Mouse (Mus musculus): Measurements from ENCODE around the gene Grap2. TPM values are rescaled to one million over a fixed set of nuclear protein-coding genes. Genes with fewer than 3 reads are reported as not detected.

Grap2 gene
- polyA plus RNA-seq, 1 experiment from 2014 or later: 0.32 TPM

DNA sequence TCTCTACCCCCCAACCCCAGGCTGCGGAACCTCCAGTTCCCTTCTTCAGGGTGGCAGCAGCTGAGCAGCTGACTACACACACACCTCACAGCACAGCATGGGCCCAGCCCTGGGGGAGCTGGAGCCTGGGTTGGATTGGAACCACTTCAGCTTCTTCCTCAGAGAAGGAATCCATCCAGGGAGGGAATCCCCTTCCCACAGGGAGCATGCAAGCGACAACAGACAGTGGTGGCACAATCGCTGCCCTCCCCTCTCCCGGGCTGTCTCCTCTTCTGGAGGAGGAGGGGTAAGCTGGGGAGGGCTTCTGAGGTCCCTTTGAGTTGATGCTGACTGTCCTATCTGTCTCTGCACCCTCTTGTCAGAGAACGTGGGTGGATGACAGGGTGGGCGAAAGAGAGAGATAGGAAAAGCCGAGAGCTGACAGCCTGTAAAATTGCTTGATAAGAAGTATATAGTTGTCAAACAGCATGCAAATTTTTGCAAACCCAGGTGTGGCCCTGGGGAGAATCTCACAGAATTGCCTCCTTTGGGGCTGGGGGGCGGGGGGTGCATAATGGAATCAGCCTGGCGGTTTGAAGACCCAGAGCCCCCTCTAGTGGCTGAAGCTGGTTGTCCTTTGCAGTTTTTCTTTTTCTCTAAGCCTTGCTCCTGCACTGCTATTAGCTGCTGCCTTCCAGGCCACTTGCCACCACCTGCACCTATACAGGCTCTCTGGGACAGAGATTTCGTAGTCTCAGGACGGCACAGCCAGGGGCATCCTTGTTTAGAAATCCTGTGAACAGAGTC lies 121.9 kb downstream of the Grap2 start:
- H3K27ac ChIP-seq (ENCODE audit: low read depth, low read length): no peak overlapping the region
- peak; percentile 38; the same call in 1 of the 2 replicates for ATAC-seq (ENCODE audit: low read depth)
- 32% methylated on average over 11 of the region's 11 CpGs for WGBS

DNA sequence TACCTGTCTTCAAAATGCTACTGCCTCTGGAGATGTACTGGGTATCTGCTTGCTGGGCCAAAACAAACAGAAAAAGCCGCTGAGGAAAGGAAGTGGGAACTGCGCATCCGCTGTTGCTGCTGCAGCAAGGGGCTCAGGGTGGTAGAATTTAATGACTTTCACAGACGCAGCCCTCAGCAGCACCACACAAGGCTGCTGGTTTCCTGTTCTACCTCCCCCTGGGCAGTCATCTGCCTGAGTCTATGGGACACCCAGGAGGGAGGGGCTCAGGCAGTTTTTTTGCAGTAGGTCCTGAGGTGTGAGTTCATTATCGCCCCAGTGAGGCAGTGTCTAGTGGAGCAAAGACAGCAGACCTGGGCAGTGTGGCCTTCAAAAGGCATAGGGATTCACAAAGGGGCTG lies 125.2 kb downstream of the Grap2 start:
- no peak for ATAC-seq (ENCODE audit: low read depth)
- Histone ChIP-seq H3K36me3 (ENCODE audit: control insufficient read depth, insufficient read depth, low read length) (no peaks in the 10 kb centered on the region), H3K4me1 (ENCODE audit: control insufficient read depth, insufficient read depth, low read length) (peaks cover 10% of the 10 kb centered on the region), H3K9me3 (ENCODE audit: control insufficient read depth, low read length) (no peaks in the 10 kb centered on the region), H3K27ac (ENCODE audit: low read depth, low read length) (no peak overlapping the region), H3K4me3 (ENCODE audit: low read depth, low read length) (no peak overlapping the region), H3K9ac (replicated peaks; ENCODE audit: low read depth, low read length) (no peak overlapping the region), H3K4me2 (ENCODE audit: low read depth, low read length) (no peak overlapping the region), H3K27me3 (ENCODE audit: control insufficient read depth, insufficient read depth, low read length) (no peaks in the 10 kb centered on the region)
- WGBS: 41% methylated on average over 5 of the region's 5 CpGs

More for the DNA sequence above, 121.9 kb downstream of the Grap2 start:
- Histone ChIP-seq H3K27me3 (ENCODE audit: control insufficient read depth, insufficient read depth, low read length) (no peaks in the 10 kb centered on the region), H3K4me1 (ENCODE audit: control insufficient read depth, insufficient read depth, low read length) (peaks cover 10% of the 10 kb centered on the region), H3K36me3 (ENCODE audit: control insufficient read depth, insufficient read depth, low read length) (no peaks in the 10 kb centered on the region), H3K4me3 (ENCODE audit: low read depth, low read length) (no peak overlapping the region), H3K9me3 (ENCODE audit: control insufficient read depth, low read length) (no peaks in the 10 kb centered on the region), H3K4me2 (ENCODE audit: low read depth, low read length) (peak overlapping the region; percentile 11; the same call in 1 of the 2 replicates), H3K9ac (replicated peaks; ENCODE audit: low read depth, low read length) (0 out of 2 replicates have a peak overlapping the region, but pooled peaks have one; percentile 18)

DNA sequence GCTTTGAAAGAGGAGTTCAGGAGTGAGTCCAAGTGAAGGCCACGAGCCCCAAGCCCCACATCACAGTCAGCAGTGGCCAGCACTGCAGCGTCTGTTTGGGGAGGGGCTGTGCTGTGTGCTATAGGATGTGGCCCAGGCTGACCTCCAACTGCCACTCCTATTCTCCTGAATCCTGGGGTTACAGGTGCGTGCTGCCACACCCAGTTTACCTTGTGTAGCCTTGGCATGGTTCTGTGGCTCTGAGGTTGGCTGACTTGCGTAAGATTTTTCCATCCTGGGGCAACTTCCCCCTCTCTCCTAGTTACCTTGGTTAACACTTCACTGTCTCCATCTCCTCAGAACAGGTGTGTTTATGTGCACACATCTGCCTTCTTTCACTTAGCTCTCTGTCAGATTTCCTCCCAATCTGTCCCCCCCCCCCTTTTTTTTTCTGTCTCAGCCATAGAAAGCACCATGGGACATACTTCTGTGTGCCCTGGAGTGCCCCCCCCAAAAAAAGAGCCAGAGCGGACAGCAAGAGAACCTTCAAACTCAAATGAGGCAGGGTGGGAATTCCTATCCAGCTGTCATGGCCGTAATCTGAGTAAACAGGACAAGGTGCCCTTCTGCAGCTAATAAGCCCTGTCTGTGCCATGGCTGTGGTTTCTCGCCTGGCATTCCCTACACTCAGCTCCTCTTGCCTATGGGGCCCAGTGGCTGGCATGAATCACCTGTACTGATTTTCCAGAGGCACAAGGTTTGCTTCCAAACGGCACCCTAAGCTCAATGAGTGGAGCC lies 129.3 kb downstream of the Grap2 start:
- no peak overlapping the region for H3K27ac ChIP-seq (ENCODE audit: low read depth, low read length)
- no peaks in the 10 kb centered on the region for H3K4me1 ChIP-seq (ENCODE audit: control insufficient read depth, insufficient read depth, low read length)
- ATAC-seq (ENCODE audit: low read depth): no peak
- H3K36me3 ChIP-seq (ENCODE audit: control insufficient read depth, insufficient read depth, low read length): no peaks in the 10 kb centered on the region
- H3K4me3 ChIP-seq (ENCODE audit: low read depth, low read length): no peak overlapping the region
- no peaks in the 10 kb centered on the region for H3K27me3 ChIP-seq (ENCODE audit: control insufficient read depth, insufficient read depth, low read length)
- H3K4me2 ChIP-seq (ENCODE audit: low read depth, low read length): no peak overlapping the region
- WGBS: 77% methylated on average over 8 of the region's 8 CpGs
- H3K9me3 ChIP-seq (ENCODE audit: control insufficient read depth, low read length): no peaks in the 10 kb centered on the region
- no peak overlapping the region for H3K9ac ChIP-seq (replicated peaks; ENCODE audit: low read depth, low read length)

Small RNAs within 50 kb of the gene (microRNA-seq; reads per million reads assigned to microRNA genes)
- gene Mir6957: not detected

Other genes starting within 250 kb of the Grap2 start
- not detected in 2 replicates for gene Enthd1, start 7.4 kb upstream of the Grap2 start, polyA plus RNA-seq (2014; fragmentation: Nextera tagmentation; extraction: Ambion mirVana)
- gene Fam83f, start 99.3 kb downstream of the Grap2 start, polyA plus RNA-seq (2014; fragmentation: Nextera tagmentation; extraction: Ambion mirVana): 0.12 and 0.23 TPM in 2 replicates
- gene Tnrc6b, start 138.7 kb downstream of the Grap2 start, polyA plus RNA-seq (2014; fragmentation: Nextera tagmentation; extraction: Ambion mirVana): 26.5 and 27.4 TPM in 2 replicates

Data from neural tube, embryonic 14.5 days (tissue).